Mouse (Mus musculus) right cerebral cortex, adult 18-20 months (tissue): Measurements from ENCODE around the gene Gm10334.
"Not testable (repeated sequence)": the region's sequence is repeated elsewhere in the genome, so short reads cannot be mapped to it uniquely, and the experiment has no call there.

Source experiments
- DNase-seq: peaks from one replicate; pipeline ENCODE4 v3.0.0; 2022; ENCODE audit warnings: mixed read lengths

Gm10334 gene

DNA sequence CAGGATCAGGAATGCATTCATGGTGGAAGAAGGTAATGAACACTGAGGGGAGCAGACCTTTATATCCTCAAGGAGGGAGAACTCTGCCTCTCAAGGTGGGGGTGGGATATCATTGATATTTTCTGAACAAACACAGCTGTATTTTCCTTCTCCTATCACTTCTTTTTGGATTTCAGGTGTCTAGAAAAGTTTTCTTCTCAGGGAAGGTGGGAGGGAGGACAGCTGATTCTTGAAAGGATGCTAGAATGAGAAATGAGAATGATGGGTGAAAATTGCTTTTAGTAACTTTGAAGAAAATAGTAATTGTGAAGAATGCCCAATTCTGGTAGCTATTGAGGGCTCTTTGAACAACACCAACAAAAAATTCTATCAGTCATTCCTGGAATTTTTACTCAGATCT lies at the start of gene Gm10334:
Gene Gm10334 (minus strand): TSS at position 101 of the 400 bp plus-strand sequence.
- DNase-seq, result not testable (repeated sequence)

DNA sequence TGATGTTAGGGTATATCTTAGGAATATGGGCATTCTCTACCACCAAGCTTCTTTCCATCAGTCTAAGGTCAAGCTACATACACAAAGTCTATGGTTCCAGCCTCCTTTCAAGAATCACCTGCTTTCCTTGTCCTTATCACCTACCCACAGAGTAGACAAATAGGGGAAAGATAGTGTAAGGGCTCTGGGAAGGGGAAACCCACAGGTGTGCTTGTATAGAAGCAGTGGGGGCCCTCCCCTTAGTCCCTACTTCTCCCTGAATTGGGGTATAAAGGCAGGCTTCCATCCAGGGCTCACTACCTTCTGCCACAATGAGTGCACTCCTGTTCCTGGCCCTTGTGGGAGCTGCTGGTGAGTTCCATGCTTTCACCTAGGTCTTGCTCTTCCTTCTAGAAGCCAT lies 12.7 kb upstream of the Gm10334 start, which contains the start of gene Prss1:
Gene Prss1 (plus strand): TSS at position 301 of the 400 bp plus-strand sequence.
- DNase-seq, result not testable (repeated sequence)

DNA sequence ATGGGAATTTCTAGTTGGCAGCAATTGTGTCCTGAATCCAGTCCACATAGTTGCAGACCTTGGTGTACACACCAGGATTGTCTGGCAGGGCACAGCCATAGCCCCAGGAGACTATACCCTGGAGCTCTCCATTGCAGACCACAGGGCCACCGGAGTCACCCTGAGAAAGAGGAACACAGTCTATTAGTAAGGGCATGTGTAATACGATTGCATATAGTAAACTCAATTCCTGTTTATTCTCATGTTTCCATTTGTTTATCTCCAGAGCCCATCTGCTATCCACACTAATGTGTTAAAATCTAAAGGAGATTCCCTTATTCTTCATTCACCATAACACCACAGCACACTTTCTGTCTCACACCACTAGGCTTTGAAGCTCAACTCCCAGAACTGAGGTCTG lies 3.7 kb downstream of the Gm10334 start:
- DNase-seq, result not testable (repeated sequence)
